In genomic region chr16:33696811-33697575, GRCm38 (mm10) we compare ENCODE assay signal across 9 mouse cellular contexts. TPM values are rescaled to one million over a fixed set of nuclear protein-coding genes. Genes with fewer than 3 reads are reported as not detected.
DNase-seq lines count a peak whose midpoint lies in the region; ATAC-seq and TF ChIP-seq lines count a peak whose summit lies in the region.
"Had no signal": no experiment of that assay in that cellular context is flagged by ENCODE, and none has a peak within 500 bp of the region (broad histone marks: within the 10 kb centered on the region; RNA-seq: fewer than 3 reads in every experiment).

No protein-coding gene starts in this region.

- WGBS in liver, embryonic 11.5 days = 75% methylated on average over 13 of the region's 13 CpGs
- 54% methylated on average over 13 of the region's 13 CpGs for WGBS in heart, postnatal 0 days

- H3K27ac ChIP-seq in liver, embryonic 11.5 days (ENCODE audit: low read depth, low read length) = 0 out of 2 replicates have a peak overlapping the region, but pooled peaks have one; percentile 34
- peak overlapping the region; percentile 82 for H3K27ac ChIP-seq in cortical plate, adult 2 months (ENCODE audit: insufficient read depth, low read length)
- H3K27ac ChIP-seq in heart, postnatal 0 days (ENCODE audit: low read depth) = peak overlapping the region; percentile 75

- no peak for ATAC-seq in liver, embryonic 11.5 days (replicated peaks; ENCODE audit: low FRiP score)
- ATAC-seq in heart, postnatal 0 days (ENCODE audit: insufficient read depth, low read depth) = peak; percentile 45

- no peaks in the 10 kb centered on the region for H3K9me3 ChIP-seq in liver, embryonic 11.5 days (ENCODE audit: control insufficient read depth, low read length)
- H3K9me3 ChIP-seq in heart, postnatal 0 days (replicated peaks; ENCODE audit: control insufficient read depth, low read length) = no peaks in the 10 kb centered on the region
- H3K9me3 ChIP-seq: G1E had no signal

- peaks cover 14% of the 10 kb centered on the region for H3K4me1 ChIP-seq in liver, embryonic 11.5 days (replicated peaks; ENCODE audit: control insufficient read depth, insufficient read depth, low read length)
- peaks cover 12% of the 10 kb centered on the region for H3K4me1 ChIP-seq in cortical plate, adult 2 months (ENCODE audit: control insufficient read depth, insufficient read depth, low read length)
- peaks cover 58% of the 10 kb centered on the region for H3K4me1 ChIP-seq in heart, postnatal 0 days (ENCODE audit: control insufficient read depth, insufficient read depth)

- TF ChIP-seq POLR2A in cortical plate, adult 2 months (IDR thresholded peaks at IDR 0.05; ENCODE audit: extremely low read depth, insufficient read depth, low read length) = no peak

- no peak overlapping the region for H3K4me3 ChIP-seq in liver, embryonic 11.5 days (ENCODE audit: low read depth, low read length)
- no peak overlapping the region for H3K4me3 ChIP-seq in cortical plate, adult 2 months (ENCODE audit: insufficient read depth, low read length)
- H3K4me3 ChIP-seq in heart, postnatal 0 days (ENCODE audit: low read depth, low read length) = no peak overlapping the region

- no peak for DNase-seq in liver, embryonic 11.5 days (ENCODE audit: low spot score)
- DNase-seq in liver = no peak
- DNase-seq in heart, postnatal 0 days (ENCODE audit: low spot score) = peak; percentile 44
- peak; percentile 36 to 80 for DNase-seq in kidney, postnatal 25 days
- DNase-seq in naive thymus-derived CD4-positive, alpha-beta T cell, adult 2 months (ENCODE audit: low read depth) = peak; percentile 43
- DNase-seq in thymus, postnatal 36 days = no peak
- DNase-seq in right cerebral cortex, postnatal 36 days (ENCODE audit: low spot score in 2 of 2) = no peak

- TF ChIP-seq CTCF in cortical plate, adult 2 months (IDR thresholded peaks at IDR 0.05; ENCODE audit: extremely low read depth, insufficient read depth, low read length) = no peak
- TF ChIP-seq CTCF in heart, postnatal 0 days (IDR thresholded peaks at IDR 0.05; ENCODE audit: low read depth) = no peak

- no peak for TF ChIP-seq EP300 in heart, postnatal 0 days (IDR thresholded peaks at IDR 0.05; ENCODE audit: low read depth)

- H3K4me2 ChIP-seq in liver, embryonic 11.5 days = no peak overlapping the region
- H3K4me2 ChIP-seq in heart, postnatal 0 days (ENCODE audit: low read depth, low read length) = peak overlapping the region; percentile 18; the same call in 1 of the 2 replicates

- no peaks in the 10 kb centered on the region for H3K27me3 ChIP-seq in liver, embryonic 11.5 days (replicated peaks; ENCODE audit: control insufficient read depth, insufficient read depth, low read length)
- H3K27me3 ChIP-seq in heart, postnatal 0 days (ENCODE audit: control insufficient read depth, insufficient read depth, low read length) = no peaks in the 10 kb centered on the region

- no peak overlapping the region for H3K9ac ChIP-seq in liver, embryonic 11.5 days (ENCODE audit: low read depth, low read length)
- H3K9ac ChIP-seq in heart, postnatal 0 days (replicated peaks; ENCODE audit: low read depth, low read length) = no peak overlapping the region; the same call in 1 of the 2 replicates

- no peaks in the 10 kb centered on the region for H3K36me3 ChIP-seq in liver, embryonic 11.5 days (ENCODE audit: control insufficient read depth, insufficient read depth, low read length)
- peaks cover 29% of the 10 kb centered on the region; the same call in 1 of the 2 replicates for H3K36me3 ChIP-seq in heart, postnatal 0 days (replicated peaks; ENCODE audit: control insufficient read depth, insufficient read depth, low read length)

RNA-seq across cellular contexts. Expression of gene Heg1, which starts 12.8 kb away (rescaled TPM):
- 14.6 and 17.7 TPM in 2 replicates for polyA plus RNA-seq in liver, embryonic 11.5 days (2014; fragmentation: Nextera tagmentation; extraction: Ambion mirVana)
- polyA plus RNA-seq in cortical plate, adult 2 months (2012; rRNA removed) = 17.0 and 17.5 TPM in 2 replicates
- 93.7 and 94.2 TPM in 2 replicates for total RNA-seq in heart, postnatal 0 days (2014; rRNA removed; ENCODE audit: low replicate concordance)
- polyA plus RNA-seq in heart, postnatal 0 days (2015; fragmentation: Nextera tagmentation; extraction: Ambion mirVana) = 24.5 and 28.7 TPM in 2 replicates

Comparison
In these comparisons a context has a peak if more than half of its experiments do, and no peak if none do; other contexts are left out.
1. DNase-seq: peak in heart, postnatal 0 days (single experiment), kidney, postnatal 25 days (2 of 2) and naive thymus-derived CD4-positive, alpha-beta T cell, adult 2 months (single experiment); none in liver, embryonic 11.5 days (single experiment), liver (single experiment), thymus, postnatal 36 days (0 of 2) and right cerebral cortex, postnatal 36 days (0 of 2).
2. Peak in every context shown above with its lines, with median percentiles within 50 percentile points of each other: H3K27ac ChIP-seq.